Mouse (Mus musculus) stomach, postnatal 0 days (tissue): ENCODE results near the gene Rnf214.

Experiments used
- CTCF ChIP-seq: IDR thresholded peaks from 2 replicates; pipeline ENCODE4 v1.5.1; 2016; ENCODE audit warnings: antibody characterized with exemption, low read depth, mild to moderate bottlenecking, moderate library complexity
- EP300 ChIP-seq: optimal IDR thresholded peaks from 2 replicates; pipeline ENCODE3; 2016; ENCODE audit warnings: antibody characterized with exemption

- TF ChIP-seq CTCF: no peak
- no peak for TF ChIP-seq EP300
These were observed 38.0 kb upstream of the Rnf214 start for GRCm38 (mm10) chr9:45944506-45945400.
